Mouse (Mus musculus): ENCODE measurements at regions not wholly inside any gene's neighbourhood (a gene's known extent, or its start where the extent isn't known, plus 50 kb on each side); places are given as distances from the start of the nearest gene placed in this dataset.

- no peaks in the 10 kb centered on the region for H3K36me3 ChIP-seq (ENCODE audit: control insufficient read depth, insufficient read depth, low read length)
- 0 out of 2 replicates have a peak, but pooled peaks have one; percentile 9 for ATAC-seq
- no peak overlapping the region for H3K4me2 ChIP-seq (ENCODE audit: low read length)
- H3K9ac ChIP-seq (ENCODE audit: low read depth, low read length), result no peak overlapping the region
- H3K9me3 ChIP-seq (replicated peaks; ENCODE audit: control insufficient read depth, low read length, poor library complexity, severe bottlenecking), result no peaks in the 10 kb centered on the region
- H3K27ac ChIP-seq (ENCODE audit: low read length), result no peak overlapping the region
- H3K4me1 ChIP-seq (ENCODE audit: control insufficient read depth, insufficient read depth, low read length), result peaks cover 3% of the 10 kb centered on the region; the same call in 1 of the 2 replicates
- H3K27me3 ChIP-seq (ENCODE audit: control insufficient read depth, insufficient read depth, low read depth, low read length), result peaks cover 22% of the 10 kb centered on the region
- H3K4me3 ChIP-seq (ENCODE audit: low read depth, low read length), result no peak overlapping the region
- 23% methylated on average over 9 of the region's 9 CpGs for WGBS
Measured at GRCm38 (mm10) chr8:8876879-8877278, 186.6 kb upstream of the Arglu1 start.

GRCm38 (mm10) chr8:8876469-8876868, 186.1 kb upstream of the Arglu1 start:
- no peak for ATAC-seq
- peaks cover 22% of the 10 kb centered on the region for H3K27me3 ChIP-seq (ENCODE audit: control insufficient read depth, insufficient read depth, low read depth, low read length)
- WGBS, result 64% methylated on average over 6 of the region's 6 CpGs
- H3K9me3 ChIP-seq (replicated peaks; ENCODE audit: control insufficient read depth, low read length, poor library complexity, severe bottlenecking), result no peaks in the 10 kb centered on the region
- no peak overlapping the region for H3K4me3 ChIP-seq (ENCODE audit: low read depth, low read length)
- peaks cover 3% of the 10 kb centered on the region; the same call in 1 of the 2 replicates for H3K4me1 ChIP-seq (ENCODE audit: control insufficient read depth, insufficient read depth, low read length)
- no peak overlapping the region for H3K4me2 ChIP-seq (ENCODE audit: low read length)
- H3K36me3 ChIP-seq (ENCODE audit: control insufficient read depth, insufficient read depth, low read length), result no peaks in the 10 kb centered on the region
- no peak overlapping the region for H3K27ac ChIP-seq (ENCODE audit: low read length)
- H3K9ac ChIP-seq (ENCODE audit: low read depth, low read length), result no peak overlapping the region

- WGBS, result 26% methylated on average over 3 of the region's 3 CpGs
- no peak for ATAC-seq
- H3K36me3 ChIP-seq (ENCODE audit: control insufficient read depth, insufficient read depth, low read length), result no peaks in the 10 kb centered on the region
Measured at GRCm38 (mm10) chr8:8871938-8872337, 181.6 kb upstream of the Arglu1 start.

GRCm38 (mm10) chr8:8871039-8871438, 180.7 kb upstream of the Arglu1 start:
- peaks cover 21% of the 10 kb centered on the region for H3K27me3 ChIP-seq (ENCODE audit: control insufficient read depth, insufficient read depth, low read depth, low read length)
- peaks cover 7% of the 10 kb centered on the region for H3K4me1 ChIP-seq (ENCODE audit: control insufficient read depth, insufficient read depth, low read length)
- H3K36me3 ChIP-seq (ENCODE audit: control insufficient read depth, insufficient read depth, low read length), result no peaks in the 10 kb centered on the region
- WGBS, result 38% methylated on average over 8 of the region's 8 CpGs
- H3K4me3 ChIP-seq (ENCODE audit: low read depth, low read length), result no peak overlapping the region
- H3K4me2 ChIP-seq (ENCODE audit: low read length), result no peak overlapping the region
- no peak for ATAC-seq
- H3K9ac ChIP-seq (ENCODE audit: low read depth, low read length), result no peak overlapping the region
- no peaks in the 10 kb centered on the region for H3K9me3 ChIP-seq (replicated peaks; ENCODE audit: control insufficient read depth, low read length, poor library complexity, severe bottlenecking)
- no peak overlapping the region for H3K27ac ChIP-seq (ENCODE audit: low read length)

More at GRCm38 (mm10) chr8:8871938-8872337, 181.6 kb upstream of the Arglu1 start:
- Histone ChIP-seq H3K4me1 (ENCODE audit: control insufficient read depth, insufficient read depth, low read length) (peaks cover 10% of the 10 kb centered on the region), H3K4me3 (ENCODE audit: low read depth, low read length) (no peak overlapping the region), H3K9me3 (replicated peaks; ENCODE audit: control insufficient read depth, low read length, poor library complexity, severe bottlenecking) (no peaks in the 10 kb centered on the region), H3K9ac (ENCODE audit: low read depth, low read length) (no peak overlapping the region), H3K27me3 (ENCODE audit: control insufficient read depth, insufficient read depth, low read depth, low read length) (peaks cover 24% of the 10 kb centered on the region), H3K27ac (ENCODE audit: low read length) (no peak overlapping the region), H3K4me2 (ENCODE audit: low read length) (no peak overlapping the region)

GRCm38 (mm10) chr8:8870487-8870886, 180.2 kb upstream of the Arglu1 start:
- peak; percentile 65 for ATAC-seq
- no peaks in the 10 kb centered on the region for H3K9me3 ChIP-seq (replicated peaks; ENCODE audit: control insufficient read depth, low read length, poor library complexity, severe bottlenecking)
- H3K36me3 ChIP-seq (ENCODE audit: control insufficient read depth, insufficient read depth, low read length), result no peaks in the 10 kb centered on the region
- no peak overlapping the region for H3K4me2 ChIP-seq (ENCODE audit: low read length)
- 0% methylated on average over 4 of the region's 4 CpGs for WGBS
- H3K27me3 ChIP-seq (ENCODE audit: control insufficient read depth, insufficient read depth, low read depth, low read length), result peaks cover 25% of the 10 kb centered on the region
- no peak overlapping the region for H3K4me3 ChIP-seq (ENCODE audit: low read depth, low read length)
- H3K27ac ChIP-seq (ENCODE audit: low read length), result no peak overlapping the region
- H3K4me1 ChIP-seq (ENCODE audit: control insufficient read depth, insufficient read depth, low read length), result peaks cover 7% of the 10 kb centered on the region
- H3K9ac ChIP-seq (ENCODE audit: low read depth, low read length), result peak overlapping the region; percentile 12; the same call in 1 of the 2 replicates

GRCm38 (mm10) chr8:8869338-8869737, 179.0 kb upstream of the Arglu1 start:
- no peaks in the 10 kb centered on the region for H3K36me3 ChIP-seq (ENCODE audit: control insufficient read depth, insufficient read depth, low read length)
- ATAC-seq, result no peak
- H3K4me2 ChIP-seq (ENCODE audit: low read length), result no peak overlapping the region
- 48% methylated on average over 6 of the region's 6 CpGs for WGBS
- peaks cover 7% of the 10 kb centered on the region for H3K4me1 ChIP-seq (ENCODE audit: control insufficient read depth, insufficient read depth, low read length)
- peaks cover 28% of the 10 kb centered on the region for H3K27me3 ChIP-seq (ENCODE audit: control insufficient read depth, insufficient read depth, low read depth, low read length)
- H3K27ac ChIP-seq (ENCODE audit: low read length), result no peak overlapping the region
- no peak overlapping the region for H3K4me3 ChIP-seq (ENCODE audit: low read depth, low read length)
- H3K9me3 ChIP-seq (replicated peaks; ENCODE audit: control insufficient read depth, low read length, poor library complexity, severe bottlenecking), result no peaks in the 10 kb centered on the region
- no peak overlapping the region for H3K9ac ChIP-seq (ENCODE audit: low read depth, low read length)

GRCm38 (mm10) chr8:8867924-8868323, 177.6 kb upstream of the Arglu1 start:
- peaks cover 22% of the 10 kb centered on the region for H3K27me3 ChIP-seq (ENCODE audit: control insufficient read depth, insufficient read depth, low read depth, low read length)
- H3K9me3 ChIP-seq (replicated peaks; ENCODE audit: control insufficient read depth, low read length, poor library complexity, severe bottlenecking), result no peaks in the 10 kb centered on the region
- H3K36me3 ChIP-seq (ENCODE audit: control insufficient read depth, insufficient read depth, low read length), result no peaks in the 10 kb centered on the region
- peaks cover 7% of the 10 kb centered on the region for H3K4me1 ChIP-seq (ENCODE audit: control insufficient read depth, insufficient read depth, low read length)
- H3K4me2 ChIP-seq (ENCODE audit: low read length), result no peak overlapping the region
- no peak overlapping the region for H3K9ac ChIP-seq (ENCODE audit: low read depth, low read length)
- no peak overlapping the region for H3K4me3 ChIP-seq (ENCODE audit: low read depth, low read length)
- WGBS, result 58% methylated on average over 8 of the region's 8 CpGs
- no peak overlapping the region for H3K27ac ChIP-seq (ENCODE audit: low read length)
- no peak for ATAC-seq

- peaks cover 7% of the 10 kb centered on the region for H3K4me1 ChIP-seq (ENCODE audit: control insufficient read depth, insufficient read depth, low read length)
- WGBS, result 70% methylated on average over 9 of the region's 9 CpGs
- H3K36me3 ChIP-seq (ENCODE audit: control insufficient read depth, insufficient read depth, low read length), result no peaks in the 10 kb centered on the region
- H3K27me3 ChIP-seq (ENCODE audit: control insufficient read depth, insufficient read depth, low read depth, low read length), result peaks cover 22% of the 10 kb centered on the region
- H3K4me2 ChIP-seq (ENCODE audit: low read length), result no peak overlapping the region
- H3K4me3 ChIP-seq (ENCODE audit: low read depth, low read length), result no peak overlapping the region
- no peak for ATAC-seq
- H3K9ac ChIP-seq (ENCODE audit: low read depth, low read length), result no peak overlapping the region
- no peaks in the 10 kb centered on the region for H3K9me3 ChIP-seq (replicated peaks; ENCODE audit: control insufficient read depth, low read length, poor library complexity, severe bottlenecking)
- no peak overlapping the region for H3K27ac ChIP-seq (ENCODE audit: low read length)
Measured at GRCm38 (mm10) chr8:8867126-8867777, 176.9 kb upstream of the Arglu1 start.

GRCm38 (mm10) chr8:8862767-8863166, 172.4 kb upstream of the Arglu1 start:
- no peak for ATAC-seq

More at GRCm38 (mm10) chr8:8862767-8863166, 172.4 kb upstream of the Arglu1 start:
- Histone ChIP-seq H3K9me3 (replicated peaks; ENCODE audit: control insufficient read depth, low read length, poor library complexity, severe bottlenecking) (no peaks in the 10 kb centered on the region), H3K36me3 (ENCODE audit: control insufficient read depth, insufficient read depth, low read length) (no peaks in the 10 kb centered on the region), H3K27me3 (ENCODE audit: control insufficient read depth, insufficient read depth, low read depth, low read length) (peaks cover 12% of the 10 kb centered on the region), H3K9ac (ENCODE audit: low read depth, low read length) (no peak overlapping the region), H3K4me3 (ENCODE audit: low read depth, low read length) (no peak overlapping the region), H3K4me1 (ENCODE audit: control insufficient read depth, insufficient read depth, low read length) (no peaks in the 10 kb centered on the region), H3K27ac (ENCODE audit: low read length) (no peak overlapping the region), H3K4me2 (ENCODE audit: low read length) (no peak overlapping the region)
- 88% methylated on average over 6 of the region's 6 CpGs for WGBS

Data from midbrain, embryonic 16.5 days (tissue).